Mouse (Mus musculus) urinary bladder, postnatal 4 days (tissue): ENCODE results near the gene Zfp143.
"Not testable (repeated sequence)": the region's sequence is repeated elsewhere in the genome, so short reads cannot be mapped to it uniquely, and the experiment has no call there.

Experiments
- DNase-seq, 2 experiments: peaks; one replicate each; pipeline ENCODE4 v3.0.0; 2021 to 2022; ENCODE audit warnings: low spot score in 2 of 2

Gene Zfp143

GRCm38 (mm10) chr7:110061199-110061751 lies at the start of gene Zfp143:
Gene Zfp143 (plus strand): TSS chr7:110061217.
- peak; percentile 100 for DNase-seq

- DNase-seq: no peak
Observed at GRCm38 (mm10) chr7:110011417-110011816, 49.6 kb upstream of the Zfp143 start.

GRCm38 (mm10) chr7:110014272-110014671 lies 46.7 kb upstream of the Zfp143 start:
- no peak for DNase-seq

DNA sequence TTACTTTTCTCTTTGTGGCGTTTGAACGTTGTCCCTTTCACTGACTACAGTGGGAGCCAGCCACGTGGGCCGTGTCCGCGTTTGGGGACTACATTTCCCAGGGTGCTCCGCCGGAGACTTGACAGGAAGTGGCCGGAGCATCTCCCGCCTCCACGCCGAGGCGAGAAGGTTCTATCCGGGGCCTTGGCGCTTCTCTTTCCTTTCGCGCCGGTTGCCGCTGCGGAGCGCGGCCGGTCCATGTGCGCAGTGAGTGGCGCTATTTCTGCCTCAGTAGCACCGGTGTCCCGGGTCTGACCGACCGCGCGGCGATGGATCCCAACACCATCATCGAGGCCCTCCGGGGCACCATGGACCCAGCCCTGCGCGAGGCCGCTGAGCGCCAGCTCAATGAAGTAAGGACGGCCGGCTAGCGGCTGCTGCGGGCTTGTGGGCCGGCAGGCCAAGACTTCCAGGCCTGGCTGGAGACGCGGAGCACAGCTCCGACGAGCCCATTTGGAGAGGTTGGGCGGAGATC lies 42.8 kb upstream of the Zfp143 start, which contains the start of gene Ipo7:
Ipo7 (plus strand) TSS at position 158 of the 514 bp plus-strand sequence.
- DNase-seq: peak; percentile 87 to 91

- DNase-seq: peak; percentile 75 to 76
Observed at GRCm38 (mm10) chr7:110018631-110019482, 42.2 kb upstream of the Zfp143 start.

DNA sequence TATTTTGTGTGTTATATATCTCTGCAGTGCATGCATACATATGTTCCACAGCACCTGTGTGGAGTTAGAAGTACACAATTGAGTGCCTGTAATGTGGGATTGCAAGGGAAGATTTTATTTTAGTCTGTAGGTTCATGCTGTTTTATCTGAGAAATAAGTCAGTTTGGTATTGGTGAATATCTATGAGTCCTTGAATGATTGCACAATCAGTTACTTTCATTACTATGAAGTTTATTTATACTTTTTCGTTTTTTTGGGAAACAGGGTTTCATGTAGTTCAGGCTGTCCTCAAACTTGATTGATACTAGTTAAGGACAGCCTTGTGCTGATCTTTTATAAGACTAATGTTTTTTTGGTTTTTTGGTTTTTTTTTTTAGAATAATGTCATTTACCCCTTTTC lies 37.5 kb upstream of the Zfp143 start:
- DNase-seq: no peak

DNA sequence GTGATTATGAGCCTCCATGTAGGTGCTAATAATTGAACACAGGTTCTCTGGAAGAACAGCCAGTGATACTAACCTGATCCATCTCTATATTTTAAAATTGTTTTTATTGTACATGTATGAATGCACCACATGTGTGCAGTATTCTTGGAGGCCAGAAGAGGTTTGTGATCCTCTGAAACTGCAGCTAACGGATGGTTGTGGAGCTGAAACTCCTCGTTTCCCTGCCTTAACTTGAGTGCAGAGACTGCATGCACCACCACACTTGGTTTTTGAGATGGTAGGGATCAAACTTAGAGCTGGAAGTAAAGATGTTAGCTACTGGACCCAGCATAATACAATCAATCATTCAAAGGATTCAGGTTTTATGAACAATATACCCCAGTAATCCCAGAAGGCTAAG lies 34.4 kb upstream of the Zfp143 start:
- DNase-seq: no peak

DNA sequence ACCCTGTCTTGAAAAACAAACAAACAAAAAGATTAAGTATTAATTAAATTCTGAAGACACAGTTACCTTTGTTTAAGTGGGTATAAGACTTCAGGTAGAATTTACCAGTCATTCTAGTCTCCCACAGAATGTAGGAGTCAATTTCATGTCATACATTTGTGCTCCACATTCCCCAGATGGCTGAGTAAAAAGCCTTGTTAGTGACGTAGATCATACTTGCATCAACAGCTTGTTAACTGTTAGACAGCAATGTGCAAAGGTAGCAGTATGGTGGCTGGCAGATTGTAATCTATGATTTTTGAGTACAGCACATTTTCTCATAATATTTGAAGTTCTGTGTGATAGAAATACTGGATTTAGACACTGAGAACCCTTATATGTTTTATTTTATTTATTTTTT lies 32.2 kb upstream of the Zfp143 start:
- no peak for DNase-seq

DNA sequence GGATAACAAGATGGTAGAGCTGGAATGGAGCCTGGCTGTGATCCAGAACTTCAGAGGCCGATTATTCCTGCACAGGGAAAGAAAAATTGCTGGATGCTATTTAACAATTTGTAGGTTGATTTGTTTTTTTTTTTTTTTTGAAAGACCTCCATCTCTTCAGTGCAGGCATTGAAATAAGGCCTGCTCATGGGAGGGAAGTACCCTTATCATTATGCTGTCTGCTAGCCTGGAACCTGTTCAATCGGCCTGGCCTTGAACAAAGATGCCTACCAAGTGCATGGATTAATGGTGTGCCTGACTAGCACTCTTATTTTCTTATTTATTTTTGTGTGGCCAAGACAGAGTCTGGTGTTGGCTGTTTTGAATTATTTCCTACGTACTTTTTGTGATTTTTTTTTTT lies 30.7 kb upstream of the Zfp143 start:
- DNase-seq: no peak

DNA sequence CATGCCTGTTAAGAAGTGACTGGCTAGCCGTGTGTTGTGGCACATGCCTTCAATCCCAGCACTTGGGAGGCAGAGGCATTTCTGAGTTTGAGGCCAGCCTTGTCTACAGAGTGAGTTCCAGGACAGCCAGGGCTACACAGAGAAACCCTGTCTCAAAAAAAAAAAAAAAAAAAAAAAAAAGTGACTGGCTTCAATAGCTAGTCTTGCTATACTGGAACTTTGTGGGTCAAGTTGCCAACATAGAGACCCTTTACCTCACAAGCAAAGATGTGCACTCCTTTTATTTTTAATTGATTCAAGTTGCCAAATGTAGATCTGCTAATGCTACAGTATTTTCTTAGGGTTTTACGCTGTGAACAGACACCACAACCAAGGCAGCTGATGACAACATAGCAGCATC lies 3.3 kb upstream of the Zfp143 start:
- not testable (repeated sequence) for DNase-seq

DNA sequence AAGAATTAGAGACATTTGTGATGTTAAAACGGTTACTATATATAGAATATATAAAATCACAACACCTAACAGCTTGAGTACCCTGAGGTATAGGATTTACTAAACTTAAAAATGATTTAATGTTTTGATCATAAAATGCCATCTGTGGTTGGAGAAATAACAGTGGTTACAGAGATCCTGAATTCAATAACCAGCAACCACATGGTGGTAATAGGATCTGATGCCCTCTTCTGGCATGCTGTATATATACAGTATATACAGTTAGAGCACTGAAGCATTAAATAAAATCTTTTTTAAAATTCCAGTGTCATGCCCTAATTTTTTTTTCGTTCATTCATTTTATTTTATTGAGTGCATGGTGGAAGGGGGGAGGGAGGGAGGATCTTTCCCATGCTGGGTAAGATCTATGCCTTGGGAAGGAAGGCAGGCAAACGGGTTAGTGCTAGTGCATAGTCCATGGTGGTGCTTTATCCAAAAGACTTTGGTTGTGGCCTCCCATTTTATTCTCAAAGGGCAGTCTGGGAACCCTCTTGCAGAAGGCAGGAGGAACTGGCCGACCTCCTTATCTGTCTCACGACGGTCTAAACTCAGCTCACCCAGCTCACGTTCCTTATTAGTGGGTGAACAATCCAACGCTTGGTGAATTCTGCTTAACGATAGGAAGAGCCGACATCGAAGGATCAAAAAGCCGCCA lies 1.8 kb upstream of the Zfp143 start:
- DNase-seq: peak in 1 of 2 experiments; percentile 61

DNA sequence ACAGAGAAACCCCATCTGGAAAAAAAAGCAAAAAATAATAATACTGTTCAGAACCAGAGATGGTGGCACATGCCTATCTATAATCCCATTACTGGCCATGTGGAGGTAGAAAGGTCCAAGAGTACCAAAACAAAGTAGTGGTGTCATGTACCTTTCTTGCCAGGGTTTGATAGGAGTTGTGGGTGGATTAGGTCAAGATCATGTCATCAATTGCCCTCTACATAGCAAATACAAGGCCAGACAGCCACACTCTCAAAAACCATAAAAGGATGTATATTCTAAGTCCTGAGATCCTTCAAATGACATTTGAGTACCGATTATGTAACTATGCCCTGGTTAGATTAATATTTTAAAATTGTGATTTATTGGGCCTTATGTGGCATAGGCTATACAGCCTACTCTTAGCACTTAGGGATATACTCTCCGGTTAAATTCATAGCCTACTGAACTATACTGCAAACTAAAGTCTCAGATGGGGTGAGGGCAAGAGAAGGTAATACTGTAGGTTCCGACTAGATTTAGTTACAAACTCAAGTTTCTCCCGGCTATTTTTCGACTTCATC lies 830 bp upstream of the Zfp143 start:
- no peak for DNase-seq

GRCm38 (mm10) chr7:110060669-110061198 lies 283 bp upstream of the Zfp143 start:
- peak in 1 of 2 experiments; percentile 59 for DNase-seq

DNA sequence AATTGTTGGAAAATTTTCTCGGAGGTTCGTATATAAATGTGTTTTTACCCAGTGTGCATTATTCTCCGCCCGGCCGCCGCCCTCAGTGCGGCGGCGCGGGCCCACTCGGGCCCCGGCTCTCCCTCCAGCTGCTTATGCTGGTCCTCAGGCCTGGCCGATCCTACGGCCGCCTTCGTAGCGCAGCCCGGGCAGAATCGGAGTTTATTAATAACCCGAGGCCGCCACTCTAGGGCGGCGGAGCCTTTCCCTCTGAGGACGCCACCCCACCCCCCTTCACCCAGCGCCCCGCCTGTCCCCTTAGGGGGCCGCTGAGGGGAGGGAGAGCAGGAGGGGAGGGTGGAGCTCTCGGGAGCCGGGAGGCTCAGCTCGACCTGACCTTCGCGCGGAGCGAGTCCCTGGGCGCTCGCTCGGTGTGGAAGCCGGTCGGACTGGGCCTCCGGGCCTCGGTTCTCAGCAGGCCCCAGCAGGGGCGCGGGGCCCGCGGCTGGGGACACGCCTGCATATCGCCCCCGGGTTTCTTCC lies 796 bp downstream of the Zfp143 start:
- DNase-seq: peak; percentile 86 to 90

GRCm38 (mm10) chr7:110063731-110064130 lies 2.7 kb downstream of the Zfp143 start:
- DNase-seq: no peak

DNA sequence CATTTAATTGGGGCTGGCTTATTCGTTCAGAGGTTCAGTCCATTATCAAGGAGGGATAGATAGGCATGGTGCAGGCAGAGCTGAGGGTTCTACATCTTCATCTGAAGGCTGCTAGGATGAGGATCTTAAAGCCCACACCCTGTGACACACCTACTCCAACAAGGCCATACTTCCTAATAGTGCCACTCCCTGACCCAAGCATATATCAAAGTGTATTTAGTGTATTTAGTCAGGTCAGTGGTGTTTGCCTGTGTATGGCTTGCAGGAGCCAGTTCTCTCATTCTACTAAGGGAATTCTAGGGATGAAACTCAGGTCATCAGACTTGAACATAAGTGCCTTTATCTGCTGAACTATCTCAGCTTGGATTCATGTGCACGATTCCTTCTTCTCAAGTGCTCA lies 8.1 kb downstream of the Zfp143 start:
- no peak for DNase-seq

DNA sequence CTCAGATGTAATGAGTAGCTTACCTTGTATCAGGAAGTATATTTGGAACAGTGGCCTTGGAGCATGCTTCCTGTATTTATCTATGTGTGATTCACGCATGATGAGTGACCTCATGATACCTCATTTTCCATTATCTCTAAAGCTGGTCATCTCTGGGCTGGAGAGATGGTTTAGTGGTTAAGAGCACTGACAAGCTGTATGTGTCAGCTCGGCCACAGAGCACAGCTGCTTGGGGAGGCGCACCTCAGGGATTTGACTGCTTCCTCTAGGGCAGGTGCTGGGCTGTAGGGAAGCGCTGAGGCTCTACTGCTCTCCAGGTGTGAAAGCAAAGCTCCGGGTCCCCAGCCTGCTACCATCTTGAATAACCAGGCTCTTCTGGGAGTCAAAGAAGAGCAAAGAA lies 17.2 kb downstream of the Zfp143 start:
- DNase-seq: no peak

DNA sequence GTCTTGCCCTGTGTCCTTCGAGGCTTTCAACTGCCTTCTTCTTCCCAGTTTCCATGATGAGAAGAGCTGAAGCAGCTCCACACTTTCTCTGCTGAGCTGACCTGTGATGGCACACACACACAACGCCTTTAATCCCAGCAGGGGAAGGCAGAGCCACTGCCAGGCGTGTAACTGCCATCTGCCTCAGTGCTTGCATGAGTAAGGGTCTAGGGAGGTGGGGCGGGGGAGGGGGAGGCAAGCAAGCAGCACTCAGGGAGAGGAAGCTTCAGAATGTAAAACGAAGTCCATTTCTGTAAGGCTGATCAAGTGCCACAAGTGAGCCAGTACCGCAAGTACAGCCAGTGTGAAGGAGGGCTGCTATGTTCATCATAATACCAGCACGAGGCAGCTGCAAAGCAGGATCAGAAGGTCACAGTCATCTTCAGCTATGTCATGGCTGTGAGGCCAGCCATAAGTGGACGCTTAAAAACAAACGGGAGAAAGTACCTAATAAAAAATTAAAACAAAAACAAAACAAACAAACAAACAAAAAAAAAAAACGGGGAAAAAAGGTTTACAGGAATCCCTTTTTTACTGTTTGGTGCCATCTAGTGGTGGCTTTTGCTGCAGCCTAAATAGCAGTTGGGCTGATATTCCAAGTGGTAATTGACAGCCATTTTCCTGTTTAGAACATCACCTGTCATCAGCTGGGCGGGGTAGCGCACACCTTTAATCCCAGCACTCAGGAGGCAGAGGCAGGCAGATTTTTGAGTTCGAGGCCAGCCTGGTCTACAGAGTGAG lies 22.6 kb downstream of the Zfp143 start:
- DNase-seq: peak in 1 of 2 experiments; percentile 62

- DNase-seq: no peak
Observed at GRCm38 (mm10) chr7:110085217-110085616, 24.2 kb downstream of the Zfp143 start.

- DNase-seq: no peak
Observed at GRCm38 (mm10) chr7:110087914-110088313, 26.9 kb downstream of the Zfp143 start.

DNA sequence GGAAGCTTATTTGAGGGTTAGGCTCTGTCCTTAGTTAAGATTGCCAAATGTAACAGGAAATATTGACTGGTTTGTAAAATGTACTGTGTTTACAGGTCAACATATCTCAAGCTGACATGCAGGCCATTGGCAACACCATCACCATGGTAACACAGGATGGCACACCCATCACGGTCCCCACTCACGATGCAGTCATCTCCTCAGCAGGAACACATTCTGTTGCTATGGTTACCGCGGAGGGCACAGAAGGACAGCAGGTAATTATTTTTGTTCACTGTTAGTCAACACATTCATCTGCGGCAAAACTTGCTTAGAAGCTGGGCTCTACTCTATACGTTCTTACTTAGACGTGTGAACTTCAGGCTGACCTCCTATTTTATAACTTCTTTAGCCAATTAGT lies 30.7 kb downstream of the Zfp143 start:
- no peak for DNase-seq
